Mouse (Mus musculus) ZHBTc4 (cell line): Measurements from ENCODE around the gene Odf3l1.

Experiments
- DNase-seq: peaks from one replicate; pipeline ENCODE4 v3.0.0-alpha.2; 2011; ENCODE audit warnings: low read depth, low spot score

The Odf3l1 gene

DNA sequence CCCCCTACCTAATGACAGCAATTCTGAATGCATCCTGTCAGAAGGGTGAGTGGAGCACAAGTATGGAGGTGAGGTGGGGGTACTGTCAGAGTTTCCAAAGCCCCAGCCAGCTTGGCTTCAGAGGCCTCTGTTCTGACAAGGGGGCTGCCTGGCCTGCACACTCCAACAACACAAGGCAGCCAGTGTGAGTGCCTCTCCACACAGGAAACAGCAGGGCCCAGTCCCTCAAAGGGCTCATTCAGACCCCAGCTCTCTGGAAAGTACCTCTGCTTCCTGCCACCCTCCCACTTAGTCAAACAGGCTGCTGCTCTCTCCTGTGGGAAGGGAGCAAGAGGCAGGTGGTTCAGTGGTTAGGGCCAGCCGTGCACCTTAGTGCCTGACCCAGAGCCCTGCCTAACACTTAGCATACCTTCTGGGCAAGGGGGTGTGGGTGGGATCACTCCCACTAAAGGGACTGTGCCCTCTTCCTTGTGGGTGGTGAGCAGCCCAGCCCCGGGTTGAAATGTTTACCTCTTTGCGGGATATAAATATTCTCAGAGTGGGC, 17.1 kb upstream of the Odf3l1 start:
- DNase-seq, result no peak

DNA sequence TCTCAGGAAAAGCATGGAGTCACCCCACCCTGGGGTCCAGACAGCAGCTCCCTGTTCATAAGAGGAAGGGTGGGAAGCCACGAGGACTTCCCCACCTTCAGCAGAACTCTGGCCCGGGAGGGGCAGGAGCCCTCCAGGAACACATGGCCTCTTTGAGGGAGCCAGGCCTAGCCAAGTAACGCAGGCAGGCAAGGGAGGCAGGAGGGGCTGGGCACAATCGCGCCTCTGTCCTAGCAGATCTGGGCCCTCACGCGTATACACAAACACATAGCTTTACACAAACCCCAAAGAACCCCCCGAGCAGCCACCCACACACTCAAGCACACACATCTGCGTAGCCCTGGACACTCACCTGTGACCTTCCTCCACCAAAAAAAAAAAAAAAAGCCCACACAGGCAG, 16.3 kb upstream of the Odf3l1 start:
- no peak for DNase-seq

DNA sequence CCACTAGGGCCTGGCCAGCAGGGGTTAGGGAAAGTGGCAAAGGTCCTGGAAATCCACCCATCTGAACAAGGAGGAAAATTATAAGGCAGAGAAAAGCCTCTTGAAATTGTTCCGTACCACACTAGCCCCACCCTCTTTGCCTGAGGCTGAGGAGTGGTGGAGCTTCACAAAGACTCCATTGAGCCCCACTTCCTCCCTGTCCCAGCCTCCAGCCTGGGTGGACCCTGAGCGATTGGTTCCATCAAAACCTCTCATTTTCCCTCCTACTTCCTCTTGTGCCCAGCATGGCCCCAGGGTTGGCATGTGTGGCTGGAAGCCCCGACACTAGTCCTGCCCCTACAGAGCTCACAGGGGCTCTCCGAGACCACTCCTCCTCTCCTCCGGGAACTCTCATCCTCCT, 12.8 kb upstream of the Odf3l1 start:
- peak; percentile 81 for DNase-seq

DNA sequence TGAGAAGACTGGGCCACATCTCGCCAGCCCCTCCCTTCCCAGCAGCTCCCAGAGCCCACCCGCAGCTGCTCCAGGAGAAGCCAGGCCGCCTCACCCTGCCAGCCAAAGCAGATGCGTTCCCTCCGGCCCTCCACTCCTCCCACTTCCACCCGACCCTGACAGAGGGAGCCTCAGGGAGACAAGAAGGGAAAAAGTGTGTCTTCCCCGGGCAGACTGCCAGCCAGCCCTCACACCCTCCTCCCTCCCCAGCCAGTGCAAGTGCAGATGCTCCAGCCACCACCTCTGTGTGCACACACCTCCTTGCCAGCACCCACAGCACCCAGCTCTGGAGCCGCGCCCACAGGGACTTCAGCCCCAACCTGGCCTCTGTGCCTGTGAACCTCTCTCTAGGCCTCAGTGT, 12.3 kb upstream of the Odf3l1 start:
- DNase-seq, result peak; percentile 56

DNA sequence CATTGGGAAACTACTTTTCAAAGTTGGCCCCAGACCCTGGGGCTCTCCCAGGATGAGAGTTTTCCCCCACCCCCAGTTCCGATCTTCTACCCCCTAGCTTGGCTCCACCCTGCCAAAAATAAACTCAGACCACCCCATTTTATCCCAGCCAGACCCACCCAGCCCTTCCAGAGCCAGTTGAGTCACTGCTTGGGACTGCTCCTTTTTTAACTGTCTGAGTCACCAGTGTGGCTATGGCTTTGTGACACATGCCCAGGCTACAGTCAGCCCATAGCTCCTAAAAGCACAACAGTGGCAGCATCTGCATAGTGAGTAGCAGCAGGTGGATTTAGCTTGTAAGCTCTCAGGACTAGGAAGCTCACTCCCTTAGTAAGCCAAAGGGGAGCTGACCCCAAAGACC, 8.6 kb upstream of the Odf3l1 start:
- DNase-seq, result no peak

DNA sequence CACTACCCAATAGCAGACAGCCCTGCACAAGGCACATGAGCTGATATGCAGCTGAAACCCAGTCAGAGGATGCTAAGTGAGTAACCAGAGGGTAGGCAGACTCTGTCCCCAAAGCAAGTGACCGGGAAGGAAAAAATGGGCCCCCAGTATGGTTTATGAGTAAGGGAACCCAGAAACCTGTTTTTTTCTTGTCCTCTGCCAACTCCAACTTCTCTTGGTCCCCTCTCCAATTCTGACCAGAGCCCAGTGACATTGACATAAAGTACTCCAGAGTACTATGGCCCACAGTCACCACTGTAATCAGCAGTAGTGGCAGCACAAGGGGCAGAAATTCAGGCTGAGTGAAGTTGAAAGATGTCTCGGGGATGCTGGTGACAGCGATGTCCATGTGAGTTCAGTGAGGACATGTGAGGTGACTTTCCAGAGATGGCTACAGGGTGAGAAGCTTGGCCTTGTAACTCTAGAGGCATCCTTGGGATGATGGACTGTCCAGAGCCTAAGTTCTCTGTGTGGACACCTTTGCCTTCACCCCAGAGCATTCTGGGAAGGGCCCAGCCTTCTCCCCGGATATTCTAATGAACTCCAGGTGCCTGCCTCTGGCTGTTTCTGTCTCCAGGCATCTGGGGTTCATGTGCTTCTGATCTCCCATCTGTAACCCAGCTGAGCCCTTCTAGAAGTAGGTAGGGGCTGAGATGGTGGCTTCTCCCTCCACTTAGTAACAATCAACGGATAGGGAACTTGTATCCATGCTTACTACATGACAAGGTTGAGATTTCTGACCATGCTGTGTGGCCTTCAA, 7.8 kb upstream of the Odf3l1 start:
- no peak for DNase-seq

DNA sequence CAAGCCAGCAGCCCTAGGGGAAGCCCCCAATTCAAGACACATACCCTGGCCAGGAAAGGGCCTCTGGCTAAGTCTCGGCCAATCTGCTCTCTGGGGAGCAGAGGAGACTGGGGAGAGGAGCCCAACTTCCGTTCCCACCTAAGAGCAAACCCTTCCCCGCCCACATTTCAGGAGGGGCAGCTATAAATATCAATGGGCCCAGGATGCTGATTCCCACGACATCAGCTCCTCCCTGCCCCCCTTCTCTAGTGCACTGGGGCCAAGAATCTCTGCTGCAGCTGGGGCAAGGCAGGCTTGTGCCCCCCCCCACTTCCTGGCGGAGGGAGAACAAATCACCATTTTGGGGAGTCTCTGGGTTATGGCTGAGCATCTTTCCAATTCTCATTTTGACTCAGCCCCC, 6.7 kb upstream of the Odf3l1 start:
- no peak for DNase-seq

DNA sequence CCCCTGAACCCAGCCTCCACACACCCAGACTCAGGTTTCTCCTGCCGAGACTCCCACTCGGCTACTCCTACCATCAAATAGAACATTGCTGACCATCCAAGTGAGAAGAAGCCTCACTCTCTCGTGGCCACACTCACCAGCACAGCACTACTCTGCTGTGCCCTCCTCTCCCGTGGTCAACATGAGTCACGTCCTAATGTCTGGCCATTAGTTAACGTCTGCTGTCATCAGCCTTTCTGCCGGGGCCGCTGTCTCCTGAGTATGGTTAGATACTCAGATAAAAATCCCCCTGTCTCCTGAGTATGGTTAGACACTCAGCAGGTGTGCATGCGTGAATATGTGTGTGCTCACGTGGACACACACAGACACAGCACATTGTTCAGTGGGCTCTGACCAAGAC, 6.3 kb upstream of the Odf3l1 start:
- DNase-seq, result no peak

DNA sequence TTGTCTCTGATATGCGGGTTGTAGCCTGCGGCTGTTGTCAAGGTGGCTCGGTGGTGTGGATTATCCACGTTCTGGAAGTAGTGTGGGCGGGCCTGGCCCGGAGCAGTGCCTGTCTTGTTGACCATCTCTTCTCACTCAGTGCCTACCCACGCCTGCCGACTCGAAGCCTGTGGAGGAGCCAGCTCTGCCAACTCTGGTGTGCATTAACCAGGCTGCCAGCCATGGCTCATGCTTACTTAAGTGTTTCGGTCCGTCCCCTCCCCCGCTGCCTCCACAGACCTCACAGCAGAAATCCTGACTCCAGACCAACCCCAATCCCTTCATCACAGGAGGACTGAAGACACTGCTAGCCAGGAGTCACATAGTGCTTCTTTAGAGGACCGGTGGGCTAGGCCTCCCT, 5.1 kb upstream of the Odf3l1 start:
- DNase-seq, result no peak

DNA sequence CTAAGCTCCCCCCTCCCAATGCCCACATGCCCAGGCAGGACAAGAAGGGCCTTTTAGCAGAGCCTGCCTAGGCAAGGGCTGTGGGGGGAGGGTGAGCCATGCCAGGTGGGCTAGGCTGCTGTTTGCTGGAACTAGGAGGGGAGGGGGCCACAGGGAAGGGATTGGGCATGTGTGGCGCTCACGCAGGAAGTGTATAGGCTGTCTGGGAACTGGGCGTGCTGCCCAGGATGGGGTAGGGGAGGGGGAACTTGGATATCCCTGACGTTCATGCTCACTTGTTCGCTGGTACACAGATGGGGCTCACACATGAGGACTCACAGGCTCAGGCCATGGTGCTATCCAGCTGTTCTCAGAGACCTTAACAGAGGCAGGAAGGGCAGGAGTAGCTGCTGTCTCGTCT, 3.8 kb upstream of the Odf3l1 start:
- DNase-seq, result no peak

DNA sequence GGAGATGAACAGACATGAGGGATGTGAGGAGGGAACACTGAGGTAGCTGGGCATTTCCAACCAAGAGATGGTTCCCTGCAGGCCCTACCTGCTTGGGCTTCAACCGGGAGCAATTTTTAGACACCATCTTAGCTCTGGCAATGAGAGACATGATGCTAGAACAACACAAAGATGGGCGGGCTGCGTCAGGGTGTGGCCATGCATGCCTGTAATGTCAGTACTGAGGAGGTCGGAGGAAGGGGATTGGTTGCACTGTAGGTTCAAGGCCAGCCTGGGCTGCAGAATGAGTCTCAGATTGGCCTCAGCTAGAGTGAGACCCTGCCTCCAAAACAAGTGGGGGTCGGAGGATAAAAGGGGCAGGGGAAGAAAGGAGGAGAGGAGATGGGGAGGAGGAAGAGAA, 2.0 kb upstream of the Odf3l1 start:
- DNase-seq, result peak; percentile 45

DNA sequence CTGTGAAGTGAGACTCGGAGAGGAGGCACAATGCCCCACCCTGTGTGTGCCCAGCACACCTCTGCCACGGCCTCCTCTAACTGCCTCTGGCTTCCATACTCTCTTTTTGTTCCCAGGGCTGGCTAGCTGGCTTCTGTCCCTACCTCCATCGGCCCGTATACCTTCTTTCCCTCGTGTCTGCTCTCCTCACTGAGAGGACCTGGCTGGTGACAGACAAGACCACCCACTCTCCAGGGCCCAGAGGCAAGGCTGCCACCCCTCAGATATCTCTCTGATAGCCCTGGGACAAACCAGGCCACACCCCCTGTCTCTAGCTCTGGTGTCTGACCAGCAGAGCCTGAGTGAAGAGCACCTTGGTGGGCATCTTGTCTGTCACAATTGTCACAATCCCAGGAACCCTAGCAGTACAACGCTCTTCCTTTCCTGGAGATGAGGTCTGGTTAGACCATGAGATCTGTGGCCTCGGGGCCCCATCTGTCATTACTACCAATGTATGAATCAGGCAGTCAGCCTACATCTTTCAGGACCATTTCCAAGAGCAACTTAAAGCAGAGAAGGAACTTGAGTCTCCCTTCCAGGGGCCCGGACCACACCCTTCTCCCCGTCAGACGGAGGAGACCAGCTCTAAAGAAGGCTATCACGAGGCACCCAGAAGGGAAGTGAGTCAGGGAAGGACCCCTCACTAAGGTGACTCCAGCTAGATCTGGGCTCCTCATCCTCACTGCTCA, 1.4 kb upstream of the Odf3l1 start:
- no peak for DNase-seq

DNA sequence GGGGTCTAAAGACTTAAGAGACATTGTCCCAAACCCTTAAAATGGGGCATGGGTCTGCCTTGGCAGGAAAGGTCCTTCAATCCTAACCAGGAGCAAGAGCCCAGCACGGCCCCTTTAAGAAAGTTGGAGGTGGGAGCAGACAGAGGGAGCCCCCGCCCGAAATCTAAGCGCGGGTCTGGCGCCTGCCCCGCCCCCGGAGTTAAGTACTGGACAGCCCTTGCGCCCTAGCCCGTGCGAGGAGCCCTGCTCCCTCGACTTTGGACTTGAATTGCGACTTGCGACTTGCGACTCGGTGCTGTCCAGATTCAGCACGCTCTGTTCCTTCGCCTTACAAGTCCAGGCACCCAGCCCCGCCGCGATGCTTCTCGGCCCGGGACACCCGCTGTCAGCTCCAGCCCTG, 353 bp upstream of the Odf3l1 start, which contains the start of gene Cspg4:
Gene Cspg4 (plus strand): TSS at position 202 of the 400 bp plus-strand sequence.
- DNase-seq, result peak; percentile 37

DNA sequence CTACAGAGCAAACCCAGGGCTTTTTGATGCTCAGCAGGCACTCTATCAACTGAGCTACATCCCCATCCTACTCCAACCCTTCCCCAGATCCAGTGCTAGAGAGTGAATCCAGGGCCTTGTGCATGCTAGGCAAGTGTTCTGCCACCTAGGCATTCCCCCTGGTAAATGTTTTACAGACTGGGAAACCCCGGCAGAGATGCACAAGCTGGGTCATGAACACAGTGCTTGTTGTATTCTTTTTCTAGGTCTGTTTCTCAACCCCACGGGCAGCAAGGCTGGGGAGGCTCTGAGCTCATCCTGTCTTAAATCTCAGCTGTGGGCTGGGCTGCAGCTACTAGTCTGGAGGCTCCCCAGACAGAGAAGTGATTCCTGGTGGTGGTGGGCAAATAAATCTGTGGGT, 1.6 kb downstream of the Odf3l1 start:
- DNase-seq, result no peak

DNA sequence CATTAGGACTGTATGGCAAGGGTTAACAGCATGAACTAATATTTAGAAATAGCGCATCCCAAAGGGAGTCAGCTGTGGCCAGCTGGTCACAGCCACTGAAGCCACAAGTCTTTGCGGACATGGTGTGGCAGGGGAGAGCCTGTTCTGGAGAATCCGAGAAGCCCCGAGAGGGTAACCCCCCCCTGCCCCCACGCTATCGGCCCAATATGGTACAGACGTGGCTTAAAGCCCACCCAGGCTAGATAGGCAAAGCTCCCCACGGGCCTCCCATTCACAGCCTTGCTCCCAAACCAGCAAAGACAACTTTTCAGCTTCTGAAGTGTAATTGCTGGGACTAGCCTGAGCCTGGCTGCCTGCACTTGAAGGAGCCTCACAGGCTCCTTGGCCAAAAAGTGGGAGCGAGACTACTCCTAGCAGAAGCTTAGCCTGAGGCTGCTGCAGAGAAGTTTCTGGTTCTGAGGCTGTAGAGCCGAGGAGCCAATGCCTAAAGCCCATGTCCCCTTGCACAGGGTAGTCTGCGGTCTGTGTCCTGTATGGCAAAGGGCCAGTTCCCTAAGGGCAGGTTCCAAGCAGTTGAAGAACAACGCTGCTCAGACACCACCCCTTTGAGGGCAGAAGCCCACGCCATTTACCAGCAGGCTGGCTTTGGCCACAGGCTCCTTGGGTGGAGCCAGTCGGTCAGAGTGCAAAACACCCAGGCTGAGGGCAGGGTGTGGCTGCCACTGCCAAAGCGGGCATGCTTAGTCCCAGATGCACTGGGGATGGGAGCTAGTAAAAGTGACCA, 3.8 kb downstream of the Odf3l1 start:
- no peak for DNase-seq

DNA sequence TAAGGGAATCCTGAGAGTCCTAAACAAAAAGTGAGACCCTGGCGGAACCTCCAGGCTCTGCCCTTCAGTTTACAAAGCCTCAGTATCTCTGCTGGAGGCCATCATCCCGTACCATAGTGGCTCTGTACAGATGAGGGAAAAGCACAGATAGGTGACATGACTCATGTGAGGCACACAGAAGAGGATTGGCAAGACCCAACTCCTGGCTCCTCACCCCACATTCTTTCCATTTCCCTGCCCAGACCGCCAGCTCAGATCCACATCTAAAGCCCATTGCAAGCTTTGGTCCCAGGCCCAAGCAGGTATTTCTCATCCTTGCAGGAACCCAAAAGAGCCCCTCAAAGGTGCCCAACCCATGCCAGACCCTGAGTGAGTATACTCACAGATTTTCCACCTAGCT, 4.4 kb downstream of the Odf3l1 start:
- no peak for DNase-seq

DNA sequence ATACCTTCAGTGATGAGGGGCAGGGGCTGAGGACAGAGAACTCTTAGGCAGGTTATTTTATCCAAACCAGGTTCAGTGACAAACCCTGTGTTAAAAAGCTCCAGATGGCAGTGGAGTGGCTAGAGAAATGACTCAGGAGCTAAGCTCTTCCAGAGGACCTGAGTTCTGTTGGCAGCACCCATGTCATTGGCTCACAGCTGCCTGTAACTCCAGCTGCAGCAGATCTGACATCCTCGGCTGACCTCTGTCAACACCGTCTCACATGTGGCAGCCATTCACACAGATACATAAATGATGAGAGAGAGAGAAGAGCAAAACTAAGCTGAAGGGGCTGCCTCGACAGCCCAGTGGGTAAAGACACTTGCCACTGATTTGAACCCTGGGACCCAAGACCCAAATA, 7.0 kb downstream of the Odf3l1 start:
- no peak for DNase-seq

DNA sequence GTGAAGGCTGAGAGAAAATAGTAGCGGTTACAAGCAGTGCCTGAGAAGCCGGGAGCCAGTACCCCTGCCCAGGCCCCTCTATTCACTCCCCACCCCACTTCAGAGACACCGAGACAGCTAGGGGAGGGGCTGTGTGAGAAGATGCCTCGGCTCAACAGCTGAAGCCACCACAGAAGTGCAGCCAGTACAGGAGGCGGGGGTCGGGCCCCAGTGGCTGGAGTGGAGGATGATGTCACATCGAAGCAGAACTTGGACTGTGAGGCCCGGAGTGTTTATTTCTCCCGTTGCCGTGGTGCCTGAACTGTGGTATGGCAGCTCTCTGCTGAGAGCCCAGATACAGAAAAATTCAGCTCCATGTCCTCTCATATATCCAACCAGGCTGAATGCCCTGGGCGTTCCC, 12.7 kb downstream of the Odf3l1 start:
- no peak for DNase-seq

DNA sequence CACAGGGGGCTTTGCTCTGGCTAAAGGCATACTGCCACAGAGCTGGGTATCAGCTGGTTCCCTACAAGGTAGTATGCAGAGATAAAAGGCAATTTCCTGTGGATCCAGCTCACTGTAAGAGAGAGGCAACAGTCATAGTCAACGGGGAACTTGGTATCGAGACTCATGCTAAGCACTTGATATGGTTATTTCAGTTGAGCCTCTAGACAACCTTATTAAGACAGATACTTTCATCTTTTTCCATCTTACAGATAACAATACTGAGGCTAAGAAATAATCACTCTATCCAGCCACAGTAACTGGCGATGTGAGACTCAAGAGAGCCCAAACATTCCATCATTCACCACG, 13.6 kb downstream of the Odf3l1 start:
- DNase-seq, result no peak

DNA sequence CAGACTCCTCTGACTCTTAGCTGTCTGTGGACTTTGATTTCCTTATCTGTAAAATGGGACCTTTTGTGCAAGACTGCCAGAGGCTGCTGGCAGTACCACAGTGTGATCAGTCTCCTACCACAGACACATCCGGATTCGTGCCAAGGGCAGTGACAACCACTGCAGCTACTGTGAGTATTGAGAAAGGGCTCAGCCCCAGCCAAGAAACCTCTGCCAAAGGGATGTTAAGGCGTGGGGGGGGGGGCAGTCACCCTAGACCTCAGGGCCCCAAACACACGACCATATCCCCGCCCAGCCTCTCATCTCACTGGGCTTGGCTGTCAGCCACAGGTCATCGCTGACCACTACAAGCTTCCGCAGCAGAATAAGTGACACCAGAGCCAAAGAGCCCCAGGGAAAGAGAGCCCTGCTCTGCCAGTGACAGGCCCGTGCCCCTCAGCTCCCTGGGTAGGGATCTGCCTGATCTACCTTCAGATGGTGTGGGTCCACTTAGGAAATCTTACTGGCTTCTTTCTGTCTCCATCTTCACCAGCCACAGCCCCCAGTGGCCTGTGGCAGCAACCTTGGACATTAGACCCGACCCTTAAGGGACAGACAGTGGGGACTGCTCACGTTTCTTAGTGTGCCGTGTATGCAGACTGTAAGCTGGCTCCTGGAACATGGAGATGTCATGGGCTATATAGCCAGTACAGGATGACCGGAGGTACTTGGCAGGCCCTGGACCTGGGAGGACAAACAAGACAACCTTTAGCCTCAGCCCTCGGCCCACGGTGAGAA, 14.2 kb downstream of the Odf3l1 start:
- DNase-seq, result no peak

DNA sequence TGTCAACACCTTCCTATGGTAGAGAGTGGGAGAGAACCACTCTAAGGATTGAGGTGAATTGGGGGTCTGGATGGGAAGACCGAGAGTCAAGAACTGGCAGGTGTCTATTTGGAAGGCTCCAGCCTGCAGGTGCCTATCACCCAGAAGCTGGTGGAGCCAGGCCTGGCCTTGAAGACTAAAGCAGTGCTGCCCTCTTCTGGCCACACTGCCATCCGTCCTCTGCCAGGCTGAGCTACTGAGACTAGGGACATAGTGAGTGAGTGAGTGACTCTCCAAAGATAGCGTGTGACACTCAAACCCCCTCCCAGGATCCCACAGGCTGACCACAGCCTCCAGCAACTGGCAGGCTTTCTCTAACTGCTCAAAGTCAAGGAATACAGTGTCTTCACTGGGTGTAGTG, 17.0 kb downstream of the Odf3l1 start:
- DNase-seq, result peak; percentile 87

DNA sequence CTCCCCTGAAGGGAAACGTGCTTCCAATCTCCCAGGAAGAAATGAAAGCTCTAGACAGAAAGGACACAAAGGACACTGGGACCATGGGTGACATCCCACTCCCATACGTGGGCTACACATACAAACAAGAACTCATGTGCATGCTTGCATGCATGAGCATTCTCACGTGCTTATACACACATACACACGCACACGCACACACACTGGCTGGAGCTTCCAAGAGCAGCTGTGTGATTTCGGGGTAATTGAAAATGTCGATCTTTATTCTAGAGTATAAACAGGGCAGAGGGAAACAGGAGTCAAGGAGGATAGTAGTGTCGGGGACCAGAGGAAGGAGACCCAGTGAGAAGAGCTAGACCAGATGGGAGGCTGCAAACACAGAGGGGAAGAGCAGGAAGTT, 19.8 kb downstream of the Odf3l1 start:
- no peak for DNase-seq
